Mouse (Mus musculus) kidney, postnatal 25 days (tissue): ENCODE results near the gene 1700057G04Rik.
"Not testable (repeated sequence)": the region's sequence is repeated elsewhere in the genome, so short reads cannot be mapped to it uniquely, and the experiment has no call there.

ENCODE experiments used
- DNase-seq, 2 experiments: peaks; one replicate each; pipeline ENCODE4 v3.0.0; 2021; ENCODE audit warnings: mixed read lengths in 2 of 2

1700057G04Rik gene

GRCm38 (mm10) chr9:92305620-92306220, 3.5 kb upstream of the 1700057G04Rik start:
- DNase-seq, result no peak

GRCm38 (mm10) chr9:92316791-92317190, 7.6 kb downstream of the 1700057G04Rik start:
- DNase-seq, result peak; percentile 35 to 65

GRCm38 (mm10) chr9:92325936-92326335, 16.8 kb downstream of the 1700057G04Rik start:
- not testable (repeated sequence) for DNase-seq

GRCm38 (mm10) chr9:92326813-92327212, 17.6 kb downstream of the 1700057G04Rik start:
- DNase-seq, result peak in 1 of 2 experiments; percentile 26

- DNase-seq, result no peak
Observed at GRCm38 (mm10) chr9:92331383-92331782, 22.2 kb downstream of the 1700057G04Rik start.

GRCm38 (mm10) chr9:92334845-92335244, 25.7 kb downstream of the 1700057G04Rik start:
- no peak for DNase-seq

GRCm38 (mm10) chr9:92335277-92335818, 26.2 kb downstream of the 1700057G04Rik start:
- DNase-seq, result no peak

- no peak for DNase-seq
Observed at GRCm38 (mm10) chr9:92337063-92337462, 27.9 kb downstream of the 1700057G04Rik start.

GRCm38 (mm10) chr9:92337661-92338060, 28.5 kb downstream of the 1700057G04Rik start:
- DNase-seq, result peak in 1 of 2 experiments; percentile 21

- no peak for DNase-seq
Observed at GRCm38 (mm10) chr9:92338954-92339353, 29.8 kb downstream of the 1700057G04Rik start.

GRCm38 (mm10) chr9:92351924-92352323, 42.7 kb downstream of the 1700057G04Rik start:
- no peak for DNase-seq

GRCm38 (mm10) chr9:92353306-92353705, 44.1 kb downstream of the 1700057G04Rik start:
- DNase-seq, result no peak

GRCm38 (mm10) chr9:92360691-92361310, 51.6 kb downstream of the 1700057G04Rik start:
- no peak for DNase-seq

GRCm38 (mm10) chr9:92363478-92363877, 54.3 kb downstream of the 1700057G04Rik start:
- DNase-seq, result no peak

GRCm38 (mm10) chr9:92368920-92369319, 59.7 kb downstream of the 1700057G04Rik start:
- no peak for DNase-seq

GRCm38 (mm10) chr9:92373896-92374295, 64.7 kb downstream of the 1700057G04Rik start:
- no peak for DNase-seq

- peak; percentile 73 to 87 for DNase-seq
Observed at GRCm38 (mm10) chr9:92374705-92375199, 65.6 kb downstream of the 1700057G04Rik start.

GRCm38 (mm10) chr9:92375378-92375777, 66.2 kb downstream of the 1700057G04Rik start:
- DNase-seq, result peak; percentile 34 to 42

GRCm38 (mm10) chr9:92377967-92378366, 68.8 kb downstream of the 1700057G04Rik start:
- DNase-seq, result no peak

GRCm38 (mm10) chr9:92379240-92379639, 70.1 kb downstream of the 1700057G04Rik start:
- no peak for DNase-seq

- DNase-seq, result peak; percentile 13 to 50
Observed at GRCm38 (mm10) chr9:92383415-92383814, 74.2 kb downstream of the 1700057G04Rik start.

GRCm38 (mm10) chr9:92384401-92384800, 75.2 kb downstream of the 1700057G04Rik start:
- no peak for DNase-seq

GRCm38 (mm10) chr9:92385831-92386230, 76.7 kb downstream of the 1700057G04Rik start:
- DNase-seq, result no peak

- DNase-seq, result no peak
Observed at GRCm38 (mm10) chr9:92386871-92387270, 77.7 kb downstream of the 1700057G04Rik start.
